Mouse (Mus musculus) large intestine, adult 2 months (tissue): Measurements from ENCODE around the gene Ptk7. TPM values are rescaled to one million over a fixed set of nuclear protein-coding genes. Genes with fewer than 3 reads are reported as not detected.

ENCODE experiments used
- DNase-seq: peaks from one replicate; pipeline ENCODE4 v3.0.0-alpha.2; 2012; ENCODE audit warnings: low read depth, low spot score
- WGBS: fragments of 180-500 bp; shearing (Covaris S2); methylation state at CpG from one replicate; pipeline ENCODE4 v1.1.7; 2018; 5-methylcytosine and 5-hydroxymethylcytosine counted together
- polyA plus RNA-seq: library from polyadenylated mRNA; depleted of rRNA; stranded (reverse); fragments of >200 nt; gene quantifications from 2 replicates; pipeline ENCODE4 v1.2.3, GENCODE M21; 2012; rRNA removed

Gene Ptk7
- polyA plus RNA-seq, result 6.6 and 7.1 TPM in 2 replicates

GRCm38 (mm10) chr17:46628791-46629684 is at the start of gene Ptk7:
Ptk7 (minus strand) TSS chr17:46629504.
- WGBS, result under 1% methylated on average over 89 of the region's 90 CpGs
- DNase-seq, result no peak

DNA sequence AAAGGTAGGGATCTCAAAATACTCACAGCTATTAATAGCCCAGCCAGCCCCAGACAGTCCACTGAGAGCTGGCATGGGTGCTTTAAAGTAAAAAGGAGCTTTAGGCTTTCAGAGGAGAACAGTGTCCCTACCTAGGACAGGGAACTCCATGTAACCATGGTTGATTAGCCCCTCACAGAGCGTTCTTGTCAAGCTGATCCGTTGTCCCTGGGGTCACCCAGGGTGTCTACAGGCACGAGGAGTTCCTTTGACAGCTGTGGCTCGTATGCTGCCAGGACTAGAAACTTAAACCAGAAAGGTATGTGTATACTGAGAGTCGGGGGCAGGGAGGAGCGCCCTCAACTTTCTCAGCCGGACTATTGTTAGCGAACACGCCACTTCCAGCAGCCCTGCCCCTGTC is 49.6 kb upstream of the Ptk7 start:
- 48% methylated on average over 9 of the region's 9 CpGs for WGBS
- no peak for DNase-seq

GRCm38 (mm10) chr17:46678416-46678815 is 49.1 kb upstream of the Ptk7 start, which contains the start of gene Mea1:
Mea1 (plus strand) TSS chr17:46678793.
- DNase-seq, result no peak
- 82% methylated on average over 9 of the region's 9 CpGs for WGBS

GRCm38 (mm10) chr17:46674530-46675283 is 45.4 kb upstream of the Ptk7 start:
- WGBS, result 25% methylated on average over 15 of the region's 15 CpGs
- no peak for DNase-seq

DNA sequence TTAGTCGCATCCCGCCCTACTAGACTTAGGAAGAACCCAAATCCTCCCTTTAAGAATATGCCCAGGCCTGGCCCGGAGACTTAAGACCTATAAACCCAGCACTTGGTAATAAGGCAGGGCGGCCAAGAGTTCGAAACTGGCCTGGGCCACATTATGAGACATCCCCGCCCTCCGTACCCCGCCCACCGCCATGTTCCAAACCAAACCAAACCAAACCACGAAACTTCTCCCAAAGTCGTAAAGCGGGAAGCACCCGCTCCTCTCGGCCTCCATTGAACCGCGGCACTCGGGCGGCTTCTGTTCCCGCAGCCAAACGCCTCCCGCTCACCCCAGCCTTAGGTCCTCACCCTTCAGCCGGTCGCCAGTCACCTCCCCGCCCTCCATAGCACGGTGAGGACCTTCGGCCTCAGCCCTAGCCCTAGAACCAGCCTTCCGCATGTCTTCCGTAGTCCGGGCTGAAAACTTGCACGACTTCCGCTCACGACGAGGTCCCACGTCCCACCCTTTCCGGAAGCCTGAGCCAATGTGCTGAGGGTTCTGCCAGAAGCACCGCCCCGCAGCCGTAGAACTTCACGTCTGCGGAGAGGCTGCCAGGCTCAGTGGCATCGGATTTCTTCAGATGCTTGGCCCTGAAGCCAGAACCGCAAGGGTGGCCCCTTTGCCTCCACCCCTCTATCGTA is 44.7 kb upstream of the Ptk7 start, which contains the start of gene Rrp36:
Rrp36 (minus strand) TSS at position 503 of the 680 bp plus-strand sequence.
- under 1% methylated on average over 43 of the region's 43 CpGs for WGBS
- peak; percentile 79 for DNase-seq

DNA sequence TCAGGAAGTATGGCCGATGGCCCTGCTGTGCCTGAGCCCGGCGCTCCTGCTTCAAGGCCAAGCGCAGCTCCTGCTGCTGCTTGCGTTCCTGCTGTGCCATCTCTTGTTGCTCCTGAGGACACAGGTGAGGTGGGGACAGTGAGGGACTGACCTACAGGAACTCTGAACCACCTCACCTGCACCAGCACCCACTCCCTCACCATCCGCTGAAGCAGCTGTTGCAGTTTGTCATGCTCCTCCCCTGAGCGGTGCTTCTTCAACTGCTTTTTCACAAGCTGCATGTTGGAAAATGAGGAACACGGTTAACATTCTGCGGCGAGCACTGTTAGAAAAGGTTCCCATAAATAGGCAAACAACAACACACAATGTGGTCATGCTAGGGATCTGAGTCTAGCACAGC is 40.6 kb upstream of the Ptk7 start:
- DNase-seq, result no peak
- 96% methylated on average over 10 of the region's 10 CpGs for WGBS

DNA sequence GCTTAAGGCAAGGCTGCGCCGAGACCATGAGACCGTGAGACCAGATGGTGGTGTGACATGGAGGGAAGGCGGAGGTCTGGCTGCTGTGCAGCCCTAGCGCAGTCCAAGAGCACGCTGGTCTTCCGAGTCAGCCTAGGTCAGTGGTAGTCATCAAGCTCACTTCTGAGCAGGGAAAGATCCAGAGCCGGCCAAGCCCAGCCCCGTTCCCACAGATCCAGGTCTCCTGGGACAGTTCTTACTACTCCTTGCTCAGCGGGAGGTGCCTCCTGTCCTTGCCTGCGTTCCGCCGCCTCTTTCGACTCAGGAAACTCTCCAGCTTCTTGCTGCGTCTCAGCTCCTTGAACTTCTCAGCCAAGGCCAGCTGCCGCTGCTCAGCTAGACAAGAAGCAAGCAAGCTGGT is 38.4 kb upstream of the Ptk7 start:
- DNase-seq, result no peak
- WGBS, result 83% methylated on average over 16 of the region's 16 CpGs

- DNase-seq, result no peak
- WGBS, result 74% methylated on average over 5 of the region's 5 CpGs
Observed at GRCm38 (mm10) chr17:46662730-46663129, 33.4 kb upstream of the Ptk7 start.

- 72% methylated on average over 12 of the region's 12 CpGs for WGBS
- no peak for DNase-seq
Observed at GRCm38 (mm10) chr17:46661981-46662380, 32.7 kb upstream of the Ptk7 start.

GRCm38 (mm10) chr17:46661351-46661750 is 32.0 kb upstream of the Ptk7 start:
- no peak for DNase-seq
- 94% methylated on average over 9 of the region's 9 CpGs for WGBS

- DNase-seq, result no peak
- WGBS, result 79% methylated on average over 6 of the region's 6 CpGs
Observed at GRCm38 (mm10) chr17:46656054-46656453, 26.8 kb upstream of the Ptk7 start.

DNA sequence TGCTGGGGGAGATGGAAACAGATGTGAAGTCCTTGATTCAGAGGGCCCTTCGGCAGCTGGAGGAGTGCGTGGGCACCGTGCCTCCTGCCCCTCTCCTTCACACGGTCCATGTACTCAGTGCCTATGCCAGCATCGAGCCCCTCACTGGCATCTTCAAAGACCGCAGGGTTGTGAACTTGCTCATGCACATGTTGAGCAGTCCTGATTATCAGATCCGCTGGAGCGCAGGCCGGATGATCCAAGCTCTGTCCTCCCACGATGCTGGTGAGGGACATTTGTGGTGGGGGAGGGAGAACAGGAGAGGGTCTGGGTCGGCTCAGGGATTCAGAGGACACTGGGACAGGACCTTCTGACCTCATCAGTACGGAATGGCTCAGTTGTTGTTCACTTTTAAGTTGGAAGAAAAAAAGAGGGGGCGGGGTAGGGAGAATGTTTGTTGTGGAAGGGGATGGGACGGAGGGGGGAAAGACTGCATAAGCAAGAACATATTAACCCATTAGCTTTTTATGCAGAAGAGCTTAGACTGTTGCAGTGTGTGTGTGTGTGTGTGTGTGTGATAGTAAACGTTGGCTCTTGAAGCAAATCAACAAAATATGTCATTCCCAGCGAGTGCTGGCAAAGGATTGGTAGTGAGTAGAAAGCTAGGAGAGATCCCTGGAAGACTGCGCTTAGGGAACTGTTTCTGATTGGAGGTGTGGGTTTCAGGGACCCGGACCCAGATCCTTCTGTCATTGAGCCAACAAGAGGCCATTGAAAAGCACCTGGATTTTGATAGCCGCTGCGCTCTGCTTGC is 22.6 kb upstream of the Ptk7 start:
- WGBS, result 69% methylated on average over 20 of the region's 20 CpGs
- DNase-seq, result no peak

DNA sequence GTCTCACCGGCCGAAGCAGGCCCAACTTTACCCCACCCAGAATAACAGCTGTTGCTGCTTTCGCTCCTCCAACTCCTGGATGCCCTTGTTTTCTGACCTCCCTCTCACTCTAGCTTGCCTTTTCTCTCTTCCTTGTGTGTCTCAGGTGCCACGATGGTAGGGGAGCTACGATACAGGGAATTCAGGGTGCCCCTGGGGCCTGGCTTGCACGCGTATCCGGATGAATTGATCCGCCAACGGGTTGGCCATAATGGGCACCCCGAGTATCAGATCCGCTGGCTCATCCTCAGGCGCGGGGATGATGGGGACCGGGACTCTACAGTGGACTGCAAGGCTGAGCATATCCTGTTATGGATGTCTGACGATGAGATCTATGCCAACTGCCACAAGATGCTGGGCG is 22.0 kb upstream of the Ptk7 start:
- no peak for DNase-seq
- WGBS, result 68% methylated on average over 17 of the region's 17 CpGs

DNA sequence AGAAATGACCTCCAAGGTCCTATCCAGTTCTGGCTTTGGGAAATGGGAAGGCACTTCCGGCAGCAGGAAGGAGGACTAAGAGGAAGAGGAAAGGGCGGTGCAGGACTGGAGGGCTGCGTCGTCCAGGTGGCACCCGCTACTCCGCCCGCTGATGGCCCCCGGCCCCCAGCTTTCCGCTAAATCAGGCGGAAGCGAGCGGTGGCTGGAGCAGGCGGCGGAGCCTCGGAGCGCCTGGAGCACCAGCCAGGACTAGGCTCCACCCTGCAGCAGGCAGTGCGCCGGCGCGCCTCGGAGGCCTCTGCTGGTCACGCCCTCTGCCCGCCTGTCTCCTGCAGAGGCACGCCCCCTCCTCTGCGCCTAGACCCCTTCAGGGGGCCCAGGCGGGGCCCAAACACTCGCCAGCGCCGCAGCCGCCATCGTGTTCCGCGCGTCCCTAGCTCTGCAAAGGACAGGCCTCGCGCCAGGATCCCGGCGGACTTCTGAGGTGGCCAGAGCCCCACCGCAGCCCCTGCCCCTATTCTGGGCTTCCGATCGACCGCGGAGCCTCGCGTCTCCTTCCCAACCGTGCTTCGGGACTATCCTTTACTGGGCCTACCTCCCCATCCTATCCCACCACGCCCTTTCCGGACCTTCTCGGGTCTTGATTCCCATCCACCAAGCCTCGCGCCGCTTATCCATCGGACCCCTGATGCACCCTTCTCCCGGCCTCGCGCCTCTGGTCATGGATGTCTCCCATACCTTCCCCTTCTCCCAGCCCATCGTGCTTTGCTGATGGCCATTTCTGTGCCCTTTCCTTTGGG is 21.1 kb upstream of the Ptk7 start, which contains the start of gene Cul7:
Cul7 (plus strand) TSS at position 106 of the 800 bp plus-strand sequence.
- 2% methylated on average over 58 of the region's 58 CpGs for WGBS
- DNase-seq, result no peak

GRCm38 (mm10) chr17:46649811-46650210 is 20.5 kb upstream of the Ptk7 start:
- no peak for DNase-seq
- 35% methylated on average over 15 of the region's 15 CpGs for WGBS

- no peak for DNase-seq
- 91% methylated on average over 9 of the region's 9 CpGs for WGBS
Observed at GRCm38 (mm10) chr17:46648436-46648835, 19.1 kb upstream of the Ptk7 start.

DNA sequence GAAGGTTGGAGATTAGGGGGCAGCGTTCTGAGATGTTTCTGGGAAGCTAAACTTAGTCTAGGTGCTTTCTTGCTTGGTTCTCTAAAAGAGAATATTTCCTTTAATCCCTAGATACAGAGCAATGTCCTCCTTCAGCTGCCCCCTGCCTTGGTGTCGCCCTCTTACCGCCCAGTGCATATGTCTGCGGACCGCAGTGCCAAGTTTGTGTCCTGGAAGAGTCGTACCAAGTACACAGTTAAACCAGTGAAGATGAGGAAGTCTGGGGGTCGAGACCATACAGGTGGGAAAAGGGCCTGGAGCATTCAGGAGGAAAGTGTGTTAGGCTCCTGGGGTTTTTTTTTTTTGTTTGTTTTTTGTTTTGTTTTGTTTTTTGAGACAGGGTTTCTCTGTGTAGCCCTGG is 18.0 kb upstream of the Ptk7 start:
- WGBS, result 91% methylated on average over 7 of the region's 7 CpGs
- DNase-seq, result no peak

DNA sequence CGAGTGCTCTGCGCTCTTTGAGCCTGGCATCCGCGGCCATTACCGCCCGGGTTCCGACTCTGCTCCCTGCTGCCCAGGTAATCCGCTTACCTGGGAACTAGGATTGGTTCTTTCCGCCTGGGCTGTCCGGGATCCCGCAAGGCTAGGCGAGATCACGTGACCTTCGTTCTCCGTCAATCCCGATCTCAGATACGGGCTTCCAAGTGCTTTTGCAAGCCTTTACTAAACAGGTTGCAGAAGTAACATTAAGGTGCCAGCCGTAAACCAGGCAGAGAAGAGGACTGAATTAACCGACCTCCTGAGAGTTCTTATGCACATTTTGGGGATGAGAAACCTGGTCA is 17.0 kb upstream of the Ptk7 start:
- DNase-seq, result no peak
- WGBS, result under 1% methylated on average over 19 of the region's 19 CpGs
